Comparison of ENCODE assay signal across 8 mouse cellular contexts in genomic region chr12:16589966-16590365, GRCm38 (mm10). TPM values are rescaled to one million over a fixed set of nuclear protein-coding genes. Genes with fewer than 3 reads are reported as not detected.
A peak's percentile ranks its signal among the peaks of the same experiment; 100 is the strongest.
DNase-seq lines count a peak whose midpoint lies in the region; ATAC-seq and TF ChIP-seq lines count a peak whose summit lies in the region.

No protein-coding gene starts in this region.

- no peak overlapping the region for H3K4me3 ChIP-seq in heart, adult 2 months
- H3K4me3 ChIP-seq in forebrain, embryonic 13.5 days = no peak overlapping the region
- peak overlapping the region; percentile 76 for H3K4me3 ChIP-seq in limb, embryonic 10.5 days
- peak overlapping the region; percentile 85; the same call in 1 of the 2 replicates for H3K4me3 ChIP-seq in midbrain, embryonic 16.5 days (ENCODE audit: low read depth, low read length)

- ATAC-seq in forebrain, embryonic 13.5 days = no peak
- no peak for ATAC-seq in midbrain, embryonic 16.5 days

- TF ChIP-seq CTCF in heart, adult 2 months (IDR thresholded peaks at IDR 0.05) = no peak

- TF ChIP-seq EP300 in heart, adult 2 months (IDR thresholded peaks at IDR 0.05; ENCODE audit: insufficient read depth, low read depth, low read length) = no peak

- DNase-seq in heart, adult 2 months = no peak
- no peak for DNase-seq in heart, postnatal 36 days
- no peak for DNase-seq in limb, embryonic 10.5 days (ENCODE audit: low spot score)
- DNase-seq in thymus, adult 18-20 months = no peak
- no peak for DNase-seq in layer of hippocampus, adult 8-10 months (ENCODE audit: low spot score in 2 of 2)
- no peak for DNase-seq in thymus, postnatal 25 days

- H3K79me2 ChIP-seq in heart, adult 2 months (replicated peaks; ENCODE audit: control insufficient read depth, insufficient read depth, low read length) = no peaks in the 10 kb centered on the region; the same call in none of the 2 replicates

- no peak overlapping the region for H3K9ac ChIP-seq in heart, adult 2 months (ENCODE audit: low read depth, low read length)
- H3K9ac ChIP-seq in forebrain, embryonic 13.5 days = no peak overlapping the region
- no peak overlapping the region for H3K9ac ChIP-seq in midbrain, embryonic 16.5 days (ENCODE audit: low read depth, low read length)

- no peaks in the 10 kb centered on the region for H3K27me3 ChIP-seq in heart, adult 2 months (ENCODE audit: control insufficient read depth, insufficient read depth, low read length)
- 0 out of 2 replicates have a peak, but pooled peaks cover 3% of the 10 kb centered on the region for H3K27me3 ChIP-seq in forebrain, embryonic 13.5 days
- no peaks in the 10 kb centered on the region for H3K27me3 ChIP-seq in limb, embryonic 10.5 days (ENCODE audit: low read depth, poor library complexity, severe bottlenecking)
- no peaks in the 10 kb centered on the region for H3K27me3 ChIP-seq in midbrain, embryonic 16.5 days (ENCODE audit: control insufficient read depth, insufficient read depth, low read depth, low read length)

- WGBS in heart, adult 2 months = 14% methylated on average over 4 of the region's 4 CpGs
- 32% methylated on average over 4 of the region's 4 CpGs for WGBS in forebrain, embryonic 13.5 days
- 18% methylated on average over 4 of the region's 4 CpGs for WGBS in limb, embryonic 10.5 days
- WGBS in midbrain, embryonic 16.5 days = 17% methylated on average over 4 of the region's 4 CpGs

- intact Hi-C loops in heart, adult 2 months (cut with DNase I) = no loop called here
- intact Hi-C loops in heart, postnatal 36 days (cut with DNase I) = loop anchor here (10.0 kb wide), 3 partner anchors 305 to 675 kb away; partner anchors contain the start of genes 2410004P03Rik, Pdia6 and Rock2

- no peaks in the 10 kb centered on the region for H3K9me3 ChIP-seq in forebrain, embryonic 13.5 days (replicated peaks)
- H3K9me3 ChIP-seq in limb, embryonic 10.5 days (replicated peaks) = no peaks in the 10 kb centered on the region
- no peaks in the 10 kb centered on the region for H3K9me3 ChIP-seq in midbrain, embryonic 16.5 days (replicated peaks; ENCODE audit: control insufficient read depth, low read length, poor library complexity, severe bottlenecking)

- H3K4me2 ChIP-seq in forebrain, embryonic 13.5 days = 0 out of 2 replicates have a peak overlapping the region, but pooled peaks have one; percentile 72
- H3K4me2 ChIP-seq in midbrain, embryonic 16.5 days (ENCODE audit: low read length) = peak overlapping the region; percentile 17; the same call in 1 of the 2 replicates

- TF ChIP-seq POLR2A in heart, adult 2 months (IDR thresholded peaks at IDR 0.05; ENCODE audit: insufficient read depth, low read depth, low read length) = no peak

- H3K4me1 ChIP-seq in heart, adult 2 months (ENCODE audit: control insufficient read depth, insufficient read depth, low read length) = peaks cover 17% of the 10 kb centered on the region
- H3K4me1 ChIP-seq in forebrain, embryonic 13.5 days = peaks cover 50% of the 10 kb centered on the region
- H3K4me1 ChIP-seq in limb, embryonic 10.5 days = peaks cover 61% of the 10 kb centered on the region
- H3K4me1 ChIP-seq in midbrain, embryonic 16.5 days (ENCODE audit: control insufficient read depth, insufficient read depth, low read length) = peaks cover 51% of the 10 kb centered on the region

- peaks cover 2% of the 10 kb centered on the region for H3K36me3 ChIP-seq in heart, adult 2 months (ENCODE audit: control insufficient read depth, insufficient read depth, low read length)
- H3K36me3 ChIP-seq in forebrain, embryonic 13.5 days (ENCODE audit: poor library complexity, severe bottlenecking) = no peaks in the 10 kb centered on the region
- no peaks in the 10 kb centered on the region for H3K36me3 ChIP-seq in limb, embryonic 10.5 days
- no peaks in the 10 kb centered on the region for H3K36me3 ChIP-seq in midbrain, embryonic 16.5 days (ENCODE audit: control insufficient read depth, insufficient read depth, low read length)

- H3K27ac ChIP-seq in heart, adult 2 months = peak overlapping the region; percentile 39; the same call in 1 of the 2 replicates
- H3K27ac ChIP-seq in forebrain, embryonic 13.5 days = no peak overlapping the region
- peak overlapping the region; percentile 89 for H3K27ac ChIP-seq in limb, embryonic 10.5 days
- no peak overlapping the region; the same call in 1 of the 2 replicates for H3K27ac ChIP-seq in midbrain, embryonic 16.5 days (ENCODE audit: low read length)

RNA-seq across cellular contexts. Expression of gene Lpin1, which starts 20.8 kb away (rescaled TPM):
- total RNA-seq in heart, adult 2 months (2021) = 100 to 1,000 TPM; 160 to 171 TPM
- polyA plus RNA-seq in heart, adult 2 months (2012; rRNA removed) = 96.8 and 110 TPM in 2 replicates
- 100 to 1,000 TPM; 106 to 172 TPM for total RNA-seq in heart, postnatal 36 days (2021)
- polyA plus RNA-seq in forebrain, embryonic 13.5 days (2015; fragmentation: Nextera tagmentation; extraction: Ambion mirVana) = 11.7 and 12.1 TPM in 2 replicates
- polyA plus RNA-seq in limb, embryonic 10.5 days (2016; fragmentation: Nextera tagmentation; extraction: Ambion mirVana) = 5.1 and 7.2 TPM in 2 replicates
- 21.7 and 22.4 TPM in 2 replicates for polyA plus RNA-seq in midbrain, embryonic 16.5 days (2015; fragmentation: Nextera tagmentation; extraction: Ambion mirVana)
- total RNA-seq in layer of hippocampus, adult 8-10 months (2022) = 10 to 100 TPM; 28.8 to 33.0 (median 30.9) TPM

Comparison
In these comparisons a context has a peak if more than half of its experiments do, and no peak if none do; other contexts are left out.
1. H3K27ac ChIP-seq: peak in heart, adult 2 months (single experiment) and limb, embryonic 10.5 days (single experiment); none in forebrain, embryonic 13.5 days (single experiment) and midbrain, embryonic 16.5 days (single experiment).
2. H3K4me3 ChIP-seq: peak in limb, embryonic 10.5 days (single experiment) and midbrain, embryonic 16.5 days (single experiment); none in heart, adult 2 months (single experiment) and forebrain, embryonic 13.5 days (single experiment).